Mouse (Mus musculus) heart, embryonic 11.5 days (tissue): ENCODE measurements around the gene Scube3. TPM values are rescaled to one million over a fixed set of nuclear protein-coding genes. Genes with fewer than 3 reads are reported as not detected.

ENCODE experiments used
- polyA plus RNA-seq: library from polyadenylated mRNA; unstranded; fragments of >200 nt; fragmentation: Nextera tagmentation; extraction: Ambion mirVana; gene quantifications from 2 replicates; pipeline ENCODE4 v1.2.1, GENCODE M21; 2014

The Scube3 gene
- polyA plus RNA-seq, 1 experiment from 2014 or later = 2.3 TPM

Other genes with a start within 250 kb of the Scube3 start
- 5.5 and 6.9 TPM in 2 replicates for gene Anks1, start 232.8 kb upstream of the Scube3 start, polyA plus RNA-seq
- 50.4 and 53.0 TPM in 2 replicates for gene Taf11, start 232.3 kb upstream of the Scube3 start, polyA plus RNA-seq
- gene Tcp11, start 61.5 kb upstream of the Scube3 start, polyA plus RNA-seq = 0.34 and 0.49 TPM in 2 replicates
- 19.5 and 21.0 TPM in 2 replicates for gene Zfp523, start 35.0 kb downstream of the Scube3 start, polyA plus RNA-seq
- gene Def6, start 65.6 kb downstream of the Scube3 start, polyA plus RNA-seq = 2.6 and 2.8 TPM in 2 replicates
- gene Ppard, start 90.6 kb downstream of the Scube3 start, polyA plus RNA-seq = 1.8 and 2.0 TPM in 2 replicates
- gene Fance, start 171.4 kb downstream of the Scube3 start, polyA plus RNA-seq = 15.3 and 17.3 TPM in 2 replicates
- 408 and 446 TPM in 2 replicates for gene Rpl10a, start 186.3 kb downstream of the Scube3 start, polyA plus RNA-seq
- gene Tead3, start 208.7 kb downstream of the Scube3 start, polyA plus RNA-seq = 6.5 and 7.5 TPM in 2 replicates
- 2.9 and 5.0 TPM in 2 replicates for gene Tulp1, start 223.1 kb downstream of the Scube3 start, polyA plus RNA-seq